13 mouse cellular contexts compared by ENCODE assay signal in genomic region chr16:30627586-30628337, GRCm38 (mm10). TPM values are rescaled to one million over a fixed set of nuclear protein-coding genes. Genes with fewer than 3 reads are reported as not detected.
DNase-seq lines count a peak whose midpoint lies in the region; ATAC-seq and TF ChIP-seq lines count a peak whose summit lies in the region.
"Had no signal": no experiment of that assay in that cellular context is flagged by ENCODE, and none has a peak within 500 bp of the region (broad histone marks: within the 10 kb centered on the region; RNA-seq: fewer than 3 reads in every experiment).

No protein-coding gene starts in this region.

- no peak for DNase-seq in intestine, embryonic 14.5 days (ENCODE audit: low spot score)
- peak; percentile 24 to 60 for DNase-seq in lung, postnatal 4 days
- no peak for DNase-seq in lung, postnatal 14 days
- DNase-seq in heart, adult 8-10 months (ENCODE audit: low spot score): peak; percentile 27
- no peak for DNase-seq in gastrocnemius, postnatal 10 days
- no peak for DNase-seq in spleen, postnatal 36 days (ENCODE audit: low spot score in 2 of 2)
- DNase-seq: cerebellum, adult 11 months; layer of hippocampus, postnatal 36 days; thymus, postnatal 36 days had no signal

- no peaks in the 10 kb centered on the region for H3K9me3 ChIP-seq in intestine, embryonic 14.5 days (ENCODE audit: control insufficient read depth, low read length)
- no peaks in the 10 kb centered on the region for H3K9me3 ChIP-seq in intestine, postnatal 0 days (ENCODE audit: control insufficient read depth)
- H3K9me3 ChIP-seq in intestine, embryonic 16.5 days (ENCODE audit: control insufficient read depth, low read length): no peaks in the 10 kb centered on the region
- H3K9me3 ChIP-seq: megakaryocyte, embryonic 14.5 days had no signal

- H3K9ac ChIP-seq in intestine, embryonic 14.5 days (ENCODE audit: low read length): no peak overlapping the region
- no peak overlapping the region for H3K9ac ChIP-seq in intestine, postnatal 0 days (ENCODE audit: low read depth, low read length)
- H3K9ac ChIP-seq in intestine, embryonic 16.5 days (ENCODE audit: low read depth, low read length): no peak overlapping the region

- WGBS in intestine, embryonic 14.5 days: 49% methylated on average over 11 of the region's 11 CpGs
- 60% methylated on average over 11 of the region's 11 CpGs for WGBS in intestine, postnatal 0 days
- WGBS in intestine, embryonic 16.5 days: 53% methylated on average over 11 of the region's 11 CpGs

- no peaks in the 10 kb centered on the region for H3K36me3 ChIP-seq in intestine, embryonic 14.5 days (ENCODE audit: control insufficient read depth, insufficient read depth, low read length)
- no peaks in the 10 kb centered on the region for H3K36me3 ChIP-seq in intestine, postnatal 0 days (ENCODE audit: control insufficient read depth, insufficient read depth)
- no peaks in the 10 kb centered on the region for H3K36me3 ChIP-seq in intestine, embryonic 16.5 days (ENCODE audit: control insufficient read depth, insufficient read depth, low read length)

- H3K4me2 ChIP-seq in intestine, embryonic 14.5 days (ENCODE audit: low read length): no peak overlapping the region
- H3K4me2 ChIP-seq in intestine, postnatal 0 days (replicated peaks; ENCODE audit: low read depth): no peak overlapping the region
- no peak overlapping the region for H3K4me2 ChIP-seq in intestine, embryonic 16.5 days (ENCODE audit: low read depth, low read length)

- no peaks in the 10 kb centered on the region for H3K27me3 ChIP-seq in intestine, embryonic 14.5 days (replicated peaks; ENCODE audit: control insufficient read depth, insufficient read depth, low read length)
- H3K27me3 ChIP-seq in intestine, postnatal 0 days (replicated peaks; ENCODE audit: control insufficient read depth, insufficient read depth, low read length): no peaks in the 10 kb centered on the region
- H3K27me3 ChIP-seq in intestine, embryonic 16.5 days (replicated peaks; ENCODE audit: control insufficient read depth, insufficient read depth, low read length): no peaks in the 10 kb centered on the region
- H3K27me3 ChIP-seq: megakaryocyte, embryonic 14.5 days had no signal

- no peak for TF ChIP-seq CTCF in intestine, postnatal 0 days (IDR thresholded peaks at IDR 0.05; ENCODE audit: low read depth)

- 0 out of 2 replicates have a peak, but pooled peaks cover 6% of the 10 kb centered on the region for H3K4me1 ChIP-seq in intestine, embryonic 14.5 days (replicated peaks; ENCODE audit: control insufficient read depth, insufficient read depth, low read length)
- H3K4me1 ChIP-seq in intestine, postnatal 0 days (replicated peaks; ENCODE audit: control insufficient read depth, insufficient read depth, low read length): no peaks in the 10 kb centered on the region
- H3K4me1 ChIP-seq in intestine, embryonic 16.5 days (ENCODE audit: control insufficient read depth, insufficient read depth, low read length): no peaks in the 10 kb centered on the region

- ATAC-seq in intestine, embryonic 14.5 days (replicated peaks; ENCODE audit: low FRiP score, low TSS enrichment, low read depth): peak; percentile 47; the same call in 1 of the 2 replicates
- no peak for ATAC-seq in intestine, postnatal 0 days
- ATAC-seq in intestine, embryonic 16.5 days: no peak

- no peak overlapping the region for H3K4me3 ChIP-seq in intestine, embryonic 14.5 days (ENCODE audit: low read depth, low read length)
- no peak overlapping the region for H3K4me3 ChIP-seq in intestine, postnatal 0 days (ENCODE audit: low read depth, low read length)
- H3K4me3 ChIP-seq in intestine, embryonic 16.5 days (ENCODE audit: low read length): no peak overlapping the region
- H3K4me3 ChIP-seq: erythroblast, embryonic 14.5 days; megakaryocyte, embryonic 14.5 days had no signal

- no peak overlapping the region for H3K27ac ChIP-seq in intestine, embryonic 14.5 days (ENCODE audit: low read depth)
- no peak overlapping the region for H3K27ac ChIP-seq in intestine, postnatal 0 days (ENCODE audit: low read depth, low read length)
- 0 out of 2 replicates have a peak overlapping the region, but pooled peaks have one; percentile 1 for H3K27ac ChIP-seq in intestine, embryonic 16.5 days (ENCODE audit: low read length)

RNA-seq across cellular contexts. Expression of gene Fam43a, which starts 28.2 kb away (rescaled TPM):
- polyA plus RNA-seq in intestine, embryonic 14.5 days (2014; fragmentation: Nextera tagmentation; extraction: Ambion mirVana): 5.9 and 6.8 TPM in 2 replicates
- polyA plus RNA-seq in intestine, postnatal 0 days (2015; fragmentation: Nextera tagmentation; extraction: Ambion mirVana): 5.6 and 5.9 TPM in 2 replicates
- total RNA-seq in heart, adult 8-10 months (2022): 10 to 100 TPM; 19.6 to 26.6 (median 23.8) TPM
- 11.3 and 11.8 TPM in 2 replicates for polyA plus RNA-seq in intestine, embryonic 16.5 days (2015; fragmentation: Nextera tagmentation; extraction: Ambion mirVana)
- 10 to 100 TPM; 20.5 to 25.0 TPM for total RNA-seq in gastrocnemius, postnatal 10 days (2021)

RNA-seq across cellular contexts. Expression of gene Lsg1, which starts 40.4 kb away (rescaled TPM):
- polyA plus RNA-seq in intestine, embryonic 14.5 days (2014; fragmentation: Nextera tagmentation; extraction: Ambion mirVana): 69.4 and 70.3 TPM in 2 replicates
- 23.1 and 24.5 TPM in 2 replicates for polyA plus RNA-seq in intestine, postnatal 0 days (2015; fragmentation: Nextera tagmentation; extraction: Ambion mirVana)
- total RNA-seq in heart, adult 8-10 months (2022): 10 to 100 TPM; 15.3 to 21.1 (median 19.7) TPM
- polyA plus RNA-seq in intestine, embryonic 16.5 days (2015; fragmentation: Nextera tagmentation; extraction: Ambion mirVana): 41.2 and 49.3 TPM in 2 replicates
- 10 to 100 TPM; 20.6 to 21.8 TPM for total RNA-seq in gastrocnemius, postnatal 10 days (2021)

Comparison
In these comparisons a context has a peak if more than half of its experiments do, and no peak if none do; other contexts are left out.
1. DNase-seq: peak in lung, postnatal 4 days (2 of 2) and heart, adult 8-10 months (single experiment); none in intestine, embryonic 14.5 days (single experiment), lung, postnatal 14 days (single experiment), gastrocnemius, postnatal 10 days (single experiment) and spleen, postnatal 36 days (0 of 2).